Mouse (Mus musculus) layer of hippocampus, adult 2 months (tissue): ENCODE results near the gene C2cd2. TPM values are rescaled to one million over a fixed set of nuclear protein-coding genes. Genes with fewer than 3 reads are reported as not detected.

Experiments used
- DNase-seq, 2 experiments: peaks; one replicate each; pipeline ENCODE4 v3.0.0; 2022; ENCODE audit warnings: low spot score in 2 of 2
- H3K27ac ChIP-seq: fragments of 200-600 bp; 2 replicates; pipeline ENCODE4 v1.8.1; 2022
- H3K4me3 ChIP-seq: fragments of 200-600 bp; 2 replicates; pipeline ENCODE4 v1.8.1; 2022; ENCODE audit warnings: mild to moderate bottlenecking
- CTCF ChIP-seq: fragments of 200-600 bp; conservative IDR thresholded peaks from 2 replicates; pipeline ENCODE4 v1.8.1; 2022; ENCODE audit warnings: antibody characterized with exemption, mild to moderate bottlenecking, moderate library complexity
- total RNA-seq, 2 experiments: library from RNA; stranded (reverse); gene quantifications; 2 replicates each; pipeline ENCODE4 v1.2.3; 2021

Gene C2cd2
- total RNA-seq, 2 experiments from 2014 or later, result 15.8 to 20.1 TPM

DNA sequence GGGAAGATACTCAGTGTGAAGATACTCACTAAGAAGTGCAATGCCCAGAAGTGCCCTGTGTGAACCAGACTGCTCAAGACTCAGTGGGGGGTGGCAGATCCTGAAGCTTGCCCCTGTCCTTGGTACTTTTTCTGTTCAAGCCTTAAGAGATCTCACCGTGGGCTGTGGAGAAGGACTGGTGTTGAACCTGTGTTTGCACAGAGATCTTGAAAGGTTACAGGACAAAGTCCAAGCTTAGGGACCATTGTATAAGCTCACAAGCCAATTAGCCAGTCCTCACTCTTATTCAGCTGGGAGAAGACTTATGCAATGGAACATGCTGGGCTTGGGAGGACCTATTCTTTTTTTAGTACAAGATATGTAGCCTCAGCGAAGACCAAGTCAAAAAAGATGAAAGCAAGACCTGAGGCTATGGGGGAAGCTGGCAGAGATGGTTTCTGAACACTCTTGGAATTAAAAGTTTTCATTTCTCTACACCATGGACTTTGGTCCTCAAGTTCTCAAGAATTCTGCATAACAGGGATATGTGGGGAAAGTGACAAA is 56.9 kb downstream of the C2cd2 start:
- no peak overlapping the region for H3K4me3 ChIP-seq

DNA sequence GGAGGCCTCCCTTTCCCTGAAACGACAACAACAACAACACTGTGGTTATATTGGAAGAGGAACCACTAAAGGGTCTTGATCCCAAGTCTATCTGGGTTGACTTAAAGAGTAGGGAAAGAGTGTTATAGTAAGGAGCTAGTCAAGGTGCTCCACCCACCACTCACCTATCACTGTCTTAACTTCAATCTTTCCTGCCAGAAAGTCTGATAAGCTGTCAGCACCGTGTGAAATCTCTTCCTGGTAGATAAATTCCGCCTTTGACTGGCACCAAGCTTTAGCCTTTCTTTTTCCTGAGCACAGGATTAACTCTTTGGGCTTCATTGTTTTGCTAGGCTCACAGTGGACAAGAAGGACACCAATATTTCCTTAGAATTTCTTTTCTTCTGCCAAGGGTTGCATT is 58.4 kb downstream of the C2cd2 start:
- DNase-seq, result no peak
- no peak for TF ChIP-seq CTCF
- Histone ChIP-seq H3K27ac (no peak overlapping the region), H3K4me3 (no peak overlapping the region)

More for the DNA sequence above, 56.9 kb downstream of the C2cd2 start:
- no peak for TF ChIP-seq CTCF
- DNase-seq, result no peak
- no peak overlapping the region for H3K27ac ChIP-seq

GRCm38 (mm10) chr16:97897346-97898024 is 64.9 kb downstream of the C2cd2 start:
- no peak for TF ChIP-seq CTCF
- no peak overlapping the region for H3K27ac ChIP-seq
- no peak overlapping the region for H3K4me3 ChIP-seq
- no peak for DNase-seq

DNA sequence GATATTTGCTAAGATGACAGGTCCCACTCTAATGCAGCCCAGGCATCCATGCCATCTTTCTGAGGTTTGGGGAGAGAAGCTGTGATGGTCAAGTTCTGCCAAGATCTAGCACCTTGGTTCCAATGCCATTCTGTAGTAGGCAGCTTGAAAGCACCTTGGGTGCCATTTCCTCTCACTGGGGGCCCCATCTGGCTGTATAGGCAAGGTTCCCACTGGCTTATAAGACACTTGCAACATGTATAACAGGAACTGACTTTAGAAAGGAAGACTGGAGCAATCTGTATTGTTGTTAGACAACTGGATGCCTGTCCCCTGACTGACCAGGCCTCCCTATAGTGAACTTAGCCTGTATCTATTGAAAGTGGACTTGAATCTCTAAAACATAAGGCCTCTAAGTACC is 74.6 kb downstream of the C2cd2 start:
- no peak for TF ChIP-seq CTCF
- Histone ChIP-seq H3K27ac (no peak overlapping the region), H3K4me3 (no peak overlapping the region)
- no peak for DNase-seq

DNA sequence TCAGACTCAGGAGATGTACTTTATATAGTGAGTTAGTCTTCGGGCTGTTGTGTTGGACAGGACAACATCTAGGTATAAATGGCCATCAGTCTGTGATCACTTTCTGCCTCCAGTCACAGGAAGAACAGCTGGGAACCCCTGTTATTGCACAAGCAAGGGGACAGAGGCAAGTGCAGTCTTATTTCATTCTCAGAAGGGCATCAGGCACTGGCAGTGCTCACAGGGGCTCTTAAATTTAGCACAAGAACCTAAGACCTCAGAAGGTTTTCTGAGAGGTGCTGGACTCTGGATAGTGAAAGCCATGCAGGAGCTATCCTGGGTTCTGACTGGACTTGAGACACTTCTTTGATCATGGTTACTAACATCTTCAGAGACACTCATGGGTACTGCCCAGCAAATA is 78.7 kb downstream of the C2cd2 start:
- TF ChIP-seq CTCF, result no peak
- no peak for DNase-seq
- Histone ChIP-seq H3K27ac (no peak overlapping the region), H3K4me3 (no peak overlapping the region)

- no peak for DNase-seq
- Histone ChIP-seq H3K4me3 (no peak overlapping the region), H3K27ac (no peak overlapping the region)
- TF ChIP-seq CTCF, result no peak
These were observed 79.5 kb downstream of the C2cd2 start for GRCm38 (mm10) chr16:97882891-97883290.

DNA sequence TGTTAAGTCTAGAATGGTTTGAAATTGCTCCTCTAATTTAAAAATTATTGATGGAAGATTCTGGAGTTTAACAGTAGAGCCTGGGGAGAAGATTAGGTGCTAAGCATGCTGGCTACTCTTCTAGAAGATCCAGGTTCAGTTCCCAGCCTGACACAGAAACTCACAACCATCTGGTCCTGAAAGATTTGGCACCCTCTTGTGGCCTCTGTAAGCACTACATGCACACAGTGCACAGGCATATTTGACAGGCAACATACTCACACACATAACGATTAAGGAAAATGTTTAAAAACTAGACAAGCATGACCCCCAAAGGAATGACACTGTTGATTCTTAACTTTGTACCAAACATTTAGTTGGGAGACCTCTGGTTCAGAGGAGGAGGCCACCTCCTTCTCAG is 83.3 kb downstream of the C2cd2 start:
- peak; percentile 79 for TF ChIP-seq CTCF
- peak; percentile 10 to 54 for DNase-seq
- Histone ChIP-seq H3K4me3 (no peak overlapping the region), H3K27ac (no peak overlapping the region)

DNA sequence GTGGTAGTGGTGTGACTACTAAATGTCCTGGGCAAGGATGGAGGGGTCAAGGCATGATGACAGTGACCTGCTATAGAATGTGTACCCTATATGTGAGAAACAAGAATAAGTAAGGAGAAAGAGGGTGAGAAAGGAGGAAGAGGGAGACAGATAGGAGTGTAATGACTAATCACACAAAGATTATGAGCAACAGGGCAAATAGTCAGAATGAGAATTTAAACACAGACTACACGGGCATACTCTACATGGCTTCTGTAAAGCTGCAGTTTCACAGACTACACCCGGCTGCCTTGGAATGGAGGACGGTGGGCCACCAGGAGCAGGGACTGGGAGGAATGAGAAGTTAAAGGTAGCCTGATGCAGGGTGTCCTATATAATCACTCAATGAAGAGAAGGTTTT is 84.9 kb downstream of the C2cd2 start:
- DNase-seq, result no peak
- H3K27ac ChIP-seq, result no peak overlapping the region
- TF ChIP-seq CTCF, result no peak
- H3K4me3 ChIP-seq, result no peak overlapping the region

DNA sequence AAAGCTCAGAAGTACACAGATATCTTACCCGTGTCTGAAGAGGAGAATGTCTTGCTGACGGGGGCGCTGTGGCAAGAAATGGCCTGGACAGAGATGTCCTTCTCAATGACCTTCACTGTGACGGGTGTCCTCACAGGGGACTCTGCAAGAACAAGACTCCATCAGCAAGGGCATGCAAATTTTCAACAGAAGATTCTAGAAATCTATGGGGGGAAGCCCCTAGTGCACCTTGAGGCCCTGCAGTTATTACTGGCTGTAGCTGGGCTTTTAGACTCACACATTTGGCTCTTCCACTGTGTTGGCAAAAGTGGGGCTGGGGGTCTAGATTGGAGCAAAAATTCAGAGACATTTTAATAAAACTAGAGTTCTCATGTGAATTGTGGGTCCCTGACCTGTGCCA is 87.3 kb downstream of the C2cd2 start:
- Histone ChIP-seq H3K27ac (no peak overlapping the region), H3K4me3 (no peak overlapping the region)
- no peak for TF ChIP-seq CTCF
- no peak for DNase-seq

GRCm38 (mm10) chr16:97874376-97874775 is 88.0 kb downstream of the C2cd2 start:
- no peak for DNase-seq
- no peak for TF ChIP-seq CTCF
- Histone ChIP-seq H3K27ac (no peak overlapping the region), H3K4me3 (no peak overlapping the region)

DNA sequence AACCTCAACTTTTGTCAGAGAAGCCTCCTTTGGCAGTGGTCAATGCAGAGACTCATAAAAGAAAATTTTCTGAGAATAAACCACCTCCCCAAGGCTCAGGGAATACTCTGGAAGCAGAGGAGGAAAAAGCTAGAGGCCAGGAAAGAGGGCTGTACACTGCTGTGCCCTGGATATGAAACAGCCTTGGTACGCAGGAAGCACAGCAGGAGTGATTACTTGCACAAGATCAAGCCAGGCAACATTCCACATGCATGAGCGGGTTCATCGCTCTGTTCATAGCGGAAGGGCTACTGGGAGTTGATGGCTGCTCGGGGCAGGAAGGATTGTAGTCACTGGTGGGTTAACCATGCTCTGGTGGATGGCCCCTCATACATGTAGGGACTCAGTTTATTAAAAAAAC is 89.7 kb downstream of the C2cd2 start:
- TF ChIP-seq CTCF, result no peak
- H3K27ac ChIP-seq, result no peak overlapping the region

DNA sequence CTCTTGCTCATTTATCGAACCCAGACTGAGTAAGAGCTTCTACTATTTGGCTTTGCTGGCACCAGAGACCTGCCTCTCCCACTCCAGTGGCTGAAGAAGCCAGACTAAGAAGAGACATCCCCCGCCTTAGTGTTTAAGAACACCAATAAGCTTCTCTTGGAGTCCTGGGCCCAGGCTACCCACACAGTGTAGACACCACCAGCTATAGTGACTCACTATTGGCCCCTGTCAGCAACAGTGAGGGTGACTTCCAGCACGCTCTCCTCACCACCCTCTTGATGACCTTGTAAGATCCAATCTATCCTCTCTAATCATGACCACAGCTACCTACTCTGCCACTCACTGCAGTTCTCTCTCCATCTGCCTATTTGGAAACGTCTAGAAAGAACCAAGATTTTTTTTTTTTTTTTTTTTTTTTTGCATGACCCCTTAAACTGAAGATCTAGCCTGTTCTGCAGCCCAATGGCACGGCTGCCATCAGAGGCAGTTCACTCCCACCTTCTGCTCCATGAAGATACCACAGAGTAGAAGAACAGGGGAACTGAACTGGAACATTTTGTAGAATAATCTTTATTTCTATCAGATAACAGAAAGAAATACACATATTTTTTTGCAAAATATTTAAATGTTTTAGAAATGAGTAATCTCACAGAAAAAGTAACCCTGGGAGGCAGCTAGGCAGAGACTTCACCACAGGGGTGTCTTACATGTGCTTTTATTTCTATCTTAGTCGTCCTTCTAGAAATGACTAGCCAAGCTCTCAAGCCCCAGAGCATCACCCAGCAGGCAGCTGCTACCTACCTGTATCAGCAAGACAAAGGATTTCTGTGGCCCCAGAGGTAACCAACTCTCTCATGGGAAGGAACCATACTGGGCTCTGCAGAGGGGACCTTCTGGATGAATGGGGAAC is 93.0 kb downstream of the C2cd2 start:
- no peak for TF ChIP-seq CTCF
- H3K27ac ChIP-seq, result no peak overlapping the region
- H3K4me3 ChIP-seq, result no peak overlapping the region
- no peak for DNase-seq

More for the DNA sequence above, 89.7 kb downstream of the C2cd2 start:
- no peak overlapping the region for H3K4me3 ChIP-seq
- no peak for DNase-seq

DNA sequence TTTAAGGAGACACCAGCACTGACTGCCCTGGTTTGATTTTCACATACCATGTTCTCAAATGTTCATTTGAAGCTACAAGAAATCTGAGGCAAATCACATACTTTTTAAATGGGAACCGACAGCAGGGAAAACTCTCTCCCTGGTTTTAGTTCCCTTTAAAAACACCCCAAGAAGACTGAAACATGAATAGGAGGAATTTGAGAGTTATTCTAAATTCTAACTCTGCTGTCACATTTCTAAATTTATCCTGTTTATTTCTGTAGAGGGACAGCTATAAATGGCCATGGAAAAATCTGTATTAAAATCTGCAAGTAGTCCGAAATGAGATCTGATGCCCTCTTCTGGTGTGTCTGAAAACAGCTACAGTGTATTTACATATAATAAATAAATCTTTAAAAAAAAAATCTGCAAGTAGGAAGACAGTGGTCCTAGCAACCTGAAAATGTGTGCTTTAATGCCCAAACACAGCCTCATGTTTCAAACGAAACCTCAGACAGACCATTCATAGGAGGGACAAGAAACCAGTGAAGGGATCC is 98.4 kb downstream of the C2cd2 start:
- no peak overlapping the region for H3K4me3 ChIP-seq
- DNase-seq, result no peak
- TF ChIP-seq CTCF, result peak; percentile 70
- H3K27ac ChIP-seq, result peak overlapping the region; percentile 65; the same call in 1 of the 2 replicates
